Mouse (Mus musculus) lung, embryonic 14.5 days (tissue): ENCODE measurements around the gene Miga1. TPM values are rescaled to one million over a fixed set of nuclear protein-coding genes. Genes with fewer than 3 reads are reported as not detected.

Source experiments
- ATAC-seq: fragments of 200-750 bp; cut with Nextera tagmentation; 2 replicates; pipeline ENCODE4 v1.8.0; 2017; ENCODE audit warnings: mild to moderate bottlenecking, moderate TSS enrichment, moderate library complexity; ENCODE audit not compliant: insufficient read depth
- DNase-seq: peaks from one replicate; pipeline ENCODE4 v3.0.0-alpha.2; 2015
- H3K27ac ChIP-seq: fragments of 300-500 bp; sonication (generic); 2 replicates; pipeline ENCODE4 v1.5.1; 2014; ENCODE audit warnings: low read depth, mild to moderate bottlenecking, moderate library complexity
- H3K27me3 ChIP-seq: fragments of 300-500 bp; sonication (generic); 2 replicates; pipeline ENCODE4 v1.6.1; 2014; ENCODE audit warnings: low read length, control low read depth; ENCODE audit not compliant: insufficient read depth
- H3K36me3 ChIP-seq: fragments of 300-500 bp; sonication (generic); 2 replicates; pipeline ENCODE4 v1.6.1; 2014; ENCODE audit warnings: control low read depth; ENCODE audit not compliant: insufficient read depth
- H3K4me1 ChIP-seq: fragments of 300-500 bp; sonication (generic); 2 replicates; pipeline ENCODE4 v1.6.1; 2014; ENCODE audit warnings: antibody characterized with exemption, control low read depth; ENCODE audit not compliant: insufficient read depth
- H3K4me2 ChIP-seq: fragments of 300-500 bp; sonication (generic); 2 replicates; pipeline ENCODE4 v1.6.1; 2014; ENCODE audit warnings: mild to moderate bottlenecking
- H3K4me3 ChIP-seq: fragments of 300-500 bp; sonication (generic); 2 replicates; pipeline ENCODE4 v1.5.1; 2014; ENCODE audit warnings: low read depth, low read length
- H3K9ac ChIP-seq: fragments of 300-500 bp; sonication (generic); 2 replicates; pipeline ENCODE4 v1.6.1; 2014
- H3K9me3 ChIP-seq: fragments of 300-500 bp; sonication (generic); 2 replicates; pipeline ENCODE4 v1.6.1; 2016; ENCODE audit warnings: low read depth, low read length, control low read depth
- CTCF ChIP-seq: IDR thresholded peaks from 2 replicates; pipeline ENCODE4 v1.5.1; 2016; ENCODE audit warnings: antibody characterized with exemption, low read depth
- WGBS: fragments of 180-500 bp; shearing (Covaris S2); extraction: QIAGEN DNeasy Blood & Tissue Kit; methylation state at CpG from one replicate; pipeline ENCODE4 v1.1.7; 2014; 5-methylcytosine and 5-hydroxymethylcytosine counted together
- polyA plus RNA-seq: library from polyadenylated mRNA; unstranded; fragments of >200 nt; fragmentation: Nextera tagmentation; extraction: Ambion mirVana; gene quantifications from 2 replicates; pipeline ENCODE4 v1.2.1, GENCODE M21; 2014

Gene Miga1
- polyA plus RNA-seq, 1 experiment from 2014 or later = 20.3 TPM

DNA sequence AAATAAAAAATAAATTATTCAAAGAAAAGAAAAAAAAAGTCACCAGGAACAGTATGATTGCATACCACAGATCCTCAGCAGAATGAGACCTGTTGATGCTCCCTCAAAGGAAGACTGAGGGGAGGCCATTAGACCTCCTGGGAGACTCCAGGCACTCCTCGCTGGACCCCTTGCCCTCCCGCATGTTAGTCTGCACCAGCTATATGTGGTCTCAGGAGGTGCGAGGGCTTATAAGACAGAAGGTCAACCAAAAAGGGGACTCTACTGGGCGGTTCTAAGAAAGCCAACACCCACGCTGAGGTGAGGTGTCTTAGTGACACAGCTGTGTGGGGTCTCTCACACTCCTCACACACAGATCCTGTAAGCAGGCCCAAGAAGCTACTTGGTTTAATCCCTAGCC is 44.3 kb downstream of the Miga1 start:
- Histone ChIP-seq H3K27me3 (no peaks in the 10 kb centered on the region), H3K4me3 (no peak overlapping the region), H3K27ac (peak overlapping the region; percentile 63; the same call in 1 of the 2 replicates), H3K4me1 (peaks cover 22% of the 10 kb centered on the region; the same call in 1 of the 2 replicates), H3K36me3 (peaks cover 29% of the 10 kb centered on the region), H3K9me3 (no peaks in the 10 kb centered on the region), H3K4me2 (no peak overlapping the region), H3K9ac (no peak overlapping the region)
- TF ChIP-seq CTCF = no peak
- DNase-seq (no peak), ATAC-seq (no peak)
- 94% methylated on average over 5 of the region's 5 CpGs for WGBS

DNA sequence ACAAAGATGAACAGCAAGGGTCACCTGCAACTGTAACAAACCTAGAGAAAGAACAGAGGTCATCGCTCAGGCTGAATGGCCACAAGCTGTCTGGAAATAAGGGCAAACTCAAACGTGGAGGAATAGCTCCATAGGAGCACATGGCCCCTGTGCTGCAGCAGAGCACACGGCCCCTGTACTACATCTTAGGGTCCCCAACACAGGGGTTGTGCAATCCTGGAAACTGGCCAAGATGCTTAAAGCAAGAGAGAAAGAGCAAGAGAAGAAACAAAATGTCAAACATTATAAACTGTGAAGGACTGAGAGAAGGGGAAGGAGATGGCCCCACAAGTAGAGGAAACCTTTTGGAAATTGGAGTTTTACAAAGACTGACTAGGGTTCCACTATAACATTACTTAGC is 45.8 kb downstream of the Miga1 start:
- peak; percentile 97 for DNase-seq
- no peaks in the 10 kb centered on the region for H3K9me3 ChIP-seq
- no peak for TF ChIP-seq CTCF
- H3K4me3 ChIP-seq = no peak overlapping the region
- H3K9ac ChIP-seq = no peak overlapping the region
- ATAC-seq = peak; percentile 94
- 38% methylated on average over 3 of the region's 3 CpGs for WGBS
- H3K4me1 ChIP-seq = peaks cover 19% of the 10 kb centered on the region; the same call in 1 of the 2 replicates
- peaks cover 37% of the 10 kb centered on the region for H3K36me3 ChIP-seq
- H3K27me3 ChIP-seq = no peaks in the 10 kb centered on the region
- peak overlapping the region; percentile 90 for H3K27ac ChIP-seq
- H3K4me2 ChIP-seq = no peak overlapping the region

GRCm38 (mm10) chr3:152293530-152294181 is 46.6 kb downstream of the Miga1 start:
- WGBS = 46% methylated on average over 13 of the region's 13 CpGs
- Histone ChIP-seq H3K4me2 (no peak overlapping the region), H3K9ac (no peak overlapping the region), H3K9me3 (no peaks in the 10 kb centered on the region), H3K4me3 (no peak overlapping the region), H3K36me3 (peaks cover 37% of the 10 kb centered on the region), H3K27ac (peak overlapping the region; percentile 90), H3K4me1 (peaks cover 19% of the 10 kb centered on the region; the same call in 1 of the 2 replicates), H3K27me3 (no peaks in the 10 kb centered on the region)
- no peak for TF ChIP-seq CTCF
- DNase-seq (peak; percentile 68), ATAC-seq (peak; percentile 74)

- TF ChIP-seq CTCF = no peak
- Histone ChIP-seq H3K36me3 (peaks cover 41% of the 10 kb centered on the region), H3K27ac (peak overlapping the region; percentile 36), H3K4me2 (no peak overlapping the region), H3K9ac (no peak overlapping the region), H3K4me1 (peaks cover 19% of the 10 kb centered on the region; the same call in 1 of the 2 replicates), H3K9me3 (no peaks in the 10 kb centered on the region), H3K4me3 (no peak overlapping the region), H3K27me3 (no peaks in the 10 kb centered on the region)
- ATAC-seq (no peak), DNase-seq (no peak)
- WGBS = 66% methylated on average over 6 of the region's 6 CpGs
Measured at GRCm38 (mm10) chr3:152291895-152292294, 48.3 kb downstream of the Miga1 start.

GRCm38 (mm10) chr3:152290175-152290798 is 49.9 kb downstream of the Miga1 start:
- Histone ChIP-seq H3K9ac (no peak overlapping the region), H3K4me1 (peaks cover 19% of the 10 kb centered on the region; the same call in 1 of the 2 replicates), H3K4me3 (no peak overlapping the region), H3K4me2 (no peak overlapping the region), H3K9me3 (no peaks in the 10 kb centered on the region), H3K27me3 (no peaks in the 10 kb centered on the region), H3K27ac (peak overlapping the region; percentile 16; the same call in 1 of the 2 replicates), H3K36me3 (peaks cover 25% of the 10 kb centered on the region)
- 84% methylated on average over 17 of the region's 17 CpGs for WGBS
- no peak for TF ChIP-seq CTCF
- ATAC-seq (no peak), DNase-seq (no peak)

DNA sequence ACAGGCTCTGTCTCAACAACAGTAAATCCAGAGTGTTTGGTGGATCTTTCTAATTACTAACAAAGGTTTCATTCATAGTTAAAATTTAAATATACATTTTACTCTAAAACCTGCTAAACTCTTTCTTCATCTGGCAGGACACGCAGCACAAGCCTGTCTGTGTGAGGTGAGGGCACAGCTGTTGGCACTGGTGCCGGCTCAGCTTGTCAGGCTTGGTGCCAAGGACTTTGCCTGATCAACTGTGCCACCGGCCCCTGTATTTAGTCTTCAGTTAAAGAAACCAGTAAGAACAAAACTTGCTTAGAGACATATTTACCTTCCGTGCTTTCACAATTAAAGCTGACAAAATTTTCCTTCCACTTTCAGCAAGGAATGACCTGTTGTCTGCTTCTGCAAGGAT is 51.5 kb downstream of the Miga1 start:
- Histone ChIP-seq H3K4me3 (no peak overlapping the region), H3K4me2 (no peak overlapping the region), H3K4me1 (peaks cover 14% of the 10 kb centered on the region; the same call in 1 of the 2 replicates), H3K27ac (no peak overlapping the region), H3K9ac (no peak overlapping the region), H3K27me3 (no peaks in the 10 kb centered on the region), H3K36me3 (peaks cover 32% of the 10 kb centered on the region), H3K9me3 (no peaks in the 10 kb centered on the region)
- 71% methylated on average over 4 of the region's 4 CpGs for WGBS
- TF ChIP-seq CTCF = no peak
- ATAC-seq = no peak
- no peak for DNase-seq

- peaks cover 12% of the 10 kb centered on the region; the same call in 1 of the 2 replicates for H3K4me1 ChIP-seq
- H3K36me3 ChIP-seq = peaks cover 36% of the 10 kb centered on the region
- H3K27me3 ChIP-seq = no peaks in the 10 kb centered on the region
- DNase-seq (no peak), ATAC-seq (no peak)
- H3K9ac ChIP-seq = no peak overlapping the region
- H3K4me3 ChIP-seq = no peak overlapping the region
- H3K27ac ChIP-seq = no peak overlapping the region
- no peaks in the 10 kb centered on the region for H3K9me3 ChIP-seq
- TF ChIP-seq CTCF = no peak
- 88% methylated on average over 5 of the region's 5 CpGs for WGBS
- no peak overlapping the region for H3K4me2 ChIP-seq
Measured at GRCm38 (mm10) chr3:152288276-152288675, 51.9 kb downstream of the Miga1 start.
